Mouse (Mus musculus): ENCODE results near the gene Hoxd10.

Hoxd10 gene

GRCm38 (mm10) chr2:74695813-74696430, 4.2 kb downstream of the Hoxd10 start:
- no peak for DNase-seq (ENCODE audit: low spot score in 2 of 2)

- peak in 1 of 2 experiments; percentile 13 for DNase-seq (ENCODE audit: low spot score in 2 of 2)
These were observed 5.0 kb downstream of the Hoxd10 start for GRCm38 (mm10) chr2:74696442-74697335.

- peak in 1 of 2 experiments; percentile 18 for DNase-seq (ENCODE audit: low spot score in 2 of 2)
These were observed 5.9 kb downstream of the Hoxd10 start, which contains the start of gene Hoxd9 for GRCm38 (mm10) chr2:74697567-74698121. Hoxd9 (plus strand) TSS chr2:74697727.

- peak in 1 of 2 experiments; percentile 19 for DNase-seq (ENCODE audit: low spot score in 2 of 2)
These were observed 6.7 kb downstream of the Hoxd10 start for GRCm38 (mm10) chr2:74698201-74699052.

GRCm38 (mm10) chr2:74699053-74699430, 7.3 kb downstream of the Hoxd10 start:
- peak in 1 of 2 experiments; percentile 10 for DNase-seq (ENCODE audit: low spot score in 2 of 2)

GRCm38 (mm10) chr2:74699664-74700545, 8.2 kb downstream of the Hoxd10 start:
- peak in 1 of 2 experiments; percentile 18 for DNase-seq (ENCODE audit: low spot score in 2 of 2)

- peak in 1 of 2 experiments; percentile 19 for DNase-seq (ENCODE audit: low spot score in 2 of 2)
These were observed 8.9 kb downstream of the Hoxd10 start for GRCm38 (mm10) chr2:74700546-74701112.

GRCm38 (mm10) chr2:74701949-74702819, 10.5 kb downstream of the Hoxd10 start:
- peak; percentile 77 to 87 for DNase-seq (ENCODE audit: low spot score in 2 of 2)

- no peak for DNase-seq (ENCODE audit: low spot score in 2 of 2)
These were observed 11.1 kb downstream of the Hoxd10 start for GRCm38 (mm10) chr2:74702820-74703219.

GRCm38 (mm10) chr2:74703317-74703716, 11.6 kb downstream of the Hoxd10 start:
- DNase-seq (ENCODE audit: low spot score in 2 of 2): no peak

GRCm38 (mm10) chr2:74703720-74704392, 12.1 kb downstream of the Hoxd10 start:
- DNase-seq (ENCODE audit: low spot score in 2 of 2): peak in 1 of 2 experiments; percentile 15

- peak in 1 of 2 experiments; percentile 13 for DNase-seq (ENCODE audit: low spot score in 2 of 2)
These were observed 12.8 kb downstream of the Hoxd10 start, which contains the start of gene Hoxd8 for GRCm38 (mm10) chr2:74704393-74704998. Hoxd8 (plus strand) TSS chr2:74704615.

- peak in 1 of 2 experiments; percentile 10 for DNase-seq (ENCODE audit: low spot score in 2 of 2)
These were observed 13.3 kb downstream of the Hoxd10 start for GRCm38 (mm10) chr2:74704999-74705466.

GRCm38 (mm10) chr2:74705467-74706089, 13.9 kb downstream of the Hoxd10 start:
- DNase-seq (ENCODE audit: low spot score in 2 of 2): peak in 1 of 2 experiments; percentile 17

GRCm38 (mm10) chr2:74706393-74706960, 14.8 kb downstream of the Hoxd10 start:
- DNase-seq (ENCODE audit: low spot score in 2 of 2): no peak

- DNase-seq (ENCODE audit: low spot score in 2 of 2): peak in 1 of 2 experiments; percentile 13
These were observed 15.9 kb downstream of the Hoxd10 start for GRCm38 (mm10) chr2:74707599-74707998.

GRCm38 (mm10) chr2:74708676-74709075, 17.0 kb downstream of the Hoxd10 start:
- no peak for DNase-seq (ENCODE audit: low spot score in 2 of 2)

All from cerebellum, postnatal 4 days (tissue).